Mouse (Mus musculus) CH12.LX (cell line): ENCODE results near the gene Tmem138. TPM values are rescaled to one million over a fixed set of nuclear protein-coding genes. Genes with fewer than 3 reads are reported as not detected.

Source experiments
- DNase-seq: peaks from one replicate; pipeline ENCODE4 v3.0.0-alpha.2; 2013; ENCODE audit errors: extremely low read depth
- H3K27ac ChIP-seq: 2 replicates; pipeline ENCODE4 v1.5.1; 2012; ENCODE audit warnings: low read depth, mild to moderate bottlenecking, control low read depth, moderate library complexity; ENCODE audit not compliant: insufficient read depth
- H3K27me3 ChIP-seq: replicated peaks from 2 replicates; pipeline ENCODE3; 2012; ENCODE audit warnings: inconsistent platforms
- H3K36me3 ChIP-seq, 2 experiments: replicated peaks in 1 of 2; 2 replicates each; pipeline versions ENCODE3 to v1.6.1; 2012; ENCODE audit warnings: inconsistent platforms in 1 of 2, low read length in 1 of 2, mild to moderate bottlenecking in 1 of 2, mixed read lengths in 1 of 2, moderate library complexity in 1 of 2; ENCODE audit not compliant: control insufficient read depth in 1 of 2, insufficient read depth in 1 of 2
- H3K4me1 ChIP-seq, 2 experiments: 2 replicates each; pipeline ENCODE4 v1.6.1; 2012; ENCODE audit warnings: inconsistent platforms in 1 of 2, moderate library complexity in 1 of 2; ENCODE audit not compliant: insufficient read depth in 2 of 2, control insufficient read depth in 1 of 2
- H3K4me2 ChIP-seq: 2 replicates; pipeline ENCODE4 v1.6.1; 2012; ENCODE audit warnings: low read depth, mild to moderate bottlenecking, control low read depth; ENCODE audit not compliant: poor library complexity, insufficient read depth, severe bottlenecking
- H3K4me3 ChIP-seq, 3 experiments: fragments of 150-350 bp in 1 of 3; sonication (generic) in 1 of 3; replicated peaks in 1 of 3; 2 replicates each; pipeline versions ENCODE3 to v1.5.1; 2011 to 2012; ENCODE audit warnings: low read depth in 2 of 3, low read length in 2 of 3, mild to moderate bottlenecking in 2 of 3, moderate library complexity in 2 of 3, control low read depth in 1 of 3, improper control_type of control experiment in 1 of 3, inconsistent platforms in 1 of 3, mixed read lengths in 1 of 3; ENCODE audit not compliant: poor library complexity in 1 of 3
- H3K79me2 ChIP-seq: replicated peaks from 2 replicates; pipeline ENCODE4 v1.6.1; 2012; ENCODE audit warnings: mild to moderate bottlenecking, moderate library complexity; ENCODE audit not compliant: control insufficient read depth, poor library complexity, insufficient read depth, severe bottlenecking; ENCODE audit errors: extremely low read depth
- H3K9ac ChIP-seq: 2 replicates; pipeline ENCODE4 v1.6.1; 2012; ENCODE audit warnings: low read depth, mild to moderate bottlenecking, control low read depth, moderate library complexity; ENCODE audit not compliant: insufficient read depth
- H3K9me3 ChIP-seq: replicated peaks from 2 replicates; pipeline ENCODE3; 2012; ENCODE audit warnings: low read length, inconsistent platforms, mixed read lengths
- BHLHE40 ChIP-seq: IDR thresholded peaks from 2 replicates; pipeline ENCODE4 v1.6.1; 2011; ENCODE audit warnings: mild to moderate bottlenecking, low read depth, low read length, improper control_type of control experiment
- CHD1 ChIP-seq: IDR thresholded peaks from 2 replicates; pipeline ENCODE4 v1.6.1; 2012; ENCODE audit warnings: low read depth, low read length, improper control_type of control experiment, inconsistent platforms
- CHD2 ChIP-seq: IDR thresholded peaks from 2 replicates; pipeline ENCODE4 v1.6.1; 2011; ENCODE audit warnings: low read length, improper control_type of control experiment
- ELF1 ChIP-seq: IDR thresholded peaks from 2 replicates; pipeline ENCODE4 v1.6.1; 2014; ENCODE audit warnings: low read depth, mild to moderate bottlenecking, inconsistent platforms, low read length, improper control_type of control experiment
- EP300 ChIP-seq: IDR thresholded peaks from 2 replicates; pipeline ENCODE4 v1.6.1; 2011; ENCODE audit warnings: low read length, improper control_type of control experiment
- HCFC1 ChIP-seq: IDR thresholded peaks from 2 replicates; pipeline ENCODE4 v1.6.1; 2012; ENCODE audit warnings: low read depth, mild to moderate bottlenecking, inconsistent platforms, low read length, improper control_type of control experiment
- IRF4 ChIP-seq: IDR thresholded peaks from 2 replicates; pipeline ENCODE4 v1.6.1; 2014; ENCODE audit warnings: low read depth, mild to moderate bottlenecking, inconsistent platforms, low read length, improper control_type of control experiment
- JUN ChIP-seq: IDR thresholded peaks from 2 replicates; pipeline ENCODE4 v1.6.1; 2011; ENCODE audit warnings: low read depth, mild to moderate bottlenecking, low read length, improper control_type of control experiment, moderate library complexity; ENCODE audit not compliant: insufficient read depth
- JUND ChIP-seq: conservative IDR thresholded peaks from 2 replicates; pipeline ENCODE4 v1.6.1; 2011; ENCODE audit warnings: low read depth, low read length, improper control_type of control experiment
- KAT2A ChIP-seq: IDR thresholded peaks from 2 replicates; pipeline ENCODE4 v1.6.1; 2012; ENCODE audit warnings: low read length, improper control_type of control experiment, inconsistent platforms; ENCODE audit not compliant: insufficient replicate concordance
- MAX ChIP-seq: IDR thresholded peaks from 2 replicates; pipeline ENCODE4 v1.6.1; 2011; ENCODE audit warnings: low read length, improper control_type of control experiment
- MEF2A ChIP-seq: IDR thresholded peaks from 2 replicates; pipeline ENCODE4 v1.6.1; 2014; ENCODE audit warnings: low read depth, mild to moderate bottlenecking, inconsistent platforms, low read length, improper control_type of control experiment, borderline replicate concordance
- MXI1 ChIP-seq: IDR thresholded peaks from 2 replicates; pipeline ENCODE4 v1.6.1; 2011; ENCODE audit warnings: mild to moderate bottlenecking, low read depth, low read length, improper control_type of control experiment
- MYC ChIP-seq: IDR thresholded peaks from 2 replicates; pipeline ENCODE4 v1.6.1; 2011; ENCODE audit warnings: low read depth, mild to moderate bottlenecking, improper control_type of control experiment, low read length
- NRF1 ChIP-seq: IDR thresholded peaks from 2 replicates; pipeline ENCODE4 v1.6.1; 2014; ENCODE audit warnings: low read depth, mild to moderate bottlenecking, inconsistent platforms, low read length, improper control_type of control experiment, moderate library complexity
- RAD21 ChIP-seq: IDR thresholded peaks from 2 replicates; pipeline ENCODE4 v1.6.1; 2011; ENCODE audit warnings: low read depth, mild to moderate bottlenecking, low read length, improper control_type of control experiment, moderate library complexity
- RCOR1 ChIP-seq: conservative IDR thresholded peaks from 2 replicates; pipeline ENCODE4 v1.6.1; 2012; ENCODE audit warnings: low read depth, mild to moderate bottlenecking, inconsistent platforms, low read length, improper control_type of control experiment
- SIN3A ChIP-seq: IDR thresholded peaks from 2 replicates; pipeline ENCODE4 v1.6.1; 2012; ENCODE audit warnings: low read length, improper control_type of control experiment, inconsistent platforms
- TBP ChIP-seq: conservative IDR thresholded peaks from 2 replicates; pipeline ENCODE4 v1.6.1; 2011; ENCODE audit warnings: low read depth, low read length, improper control_type of control experiment
- USF1 ChIP-seq: IDR thresholded peaks from 2 replicates; pipeline ENCODE4 v1.6.1; 2014; ENCODE audit warnings: low read depth, mild to moderate bottlenecking, inconsistent platforms, low read length, improper control_type of control experiment
- USF2 ChIP-seq: conservative IDR thresholded peaks from 2 replicates; pipeline ENCODE4 v1.6.1; 2011; ENCODE audit warnings: low read depth, low read length, improper control_type of control experiment
- ZMIZ1 ChIP-seq: IDR thresholded peaks from 2 replicates; pipeline ENCODE4 v1.6.1; 2012; ENCODE audit warnings: low read depth, mild to moderate bottlenecking, inconsistent platforms, low read length, improper control_type of control experiment
- ZNF384 ChIP-seq: IDR thresholded peaks from 2 replicates; pipeline ENCODE4 v1.6.1; 2012; ENCODE audit warnings: low read depth, low read length, improper control_type of control experiment, inconsistent platforms
- dilution Hi-C: fragments of 300-500 bp; cut with MboI; formaldehyde crosslinking; loops from 2 replicates; pipeline ENCODE4 v1.14.3; 2020; ENCODE audit warnings: low sequenced_read_pairs; ENCODE audit not compliant: extremely low pct_unique_long_range_greater_than_20kb, extremely low pct_ligation_motif_present
- in situ Hi-C: fragments of 300-500 bp; cut with MboI; formaldehyde crosslinking; loops from 3 replicates; pipeline ENCODE4 v1.14.3; 2019; ENCODE audit warnings: low sequenced_read_pairs, low pct_ligation_motif_present, low pct_unique_long_range_greater_than_20kb, mixed read lengths
- polyA plus RNA-seq: library from polyadenylated mRNA; unstranded; fragments of >175 nt; gene quantifications from 2 replicates; pipeline ENCODE4 v1.2.1, GENCODE M21; 2012; ENCODE audit warnings: low read depth; ENCODE audit not compliant: insufficient read length
- total RNA-seq, 2 experiments: library from RNA; depleted of rRNA; stranded (reverse); fragments of 300-350 nt in 1 of 2; fragments of >200 nt in 1 of 2; gene quantifications; 2 replicates each; pipeline ENCODE4 v1.2.3; 2012 to 2014

The Tmem138 gene
- total and polyA plus RNA-seq, 3 experiments, result 14.0 to 30.9 (median 14.7) TPM

- H3K9ac ChIP-seq, result peak overlapping the region; percentile 73
- H3K4me2 ChIP-seq, result peak overlapping the region; percentile 88
- peaks cover 7 to 28% of the 10 kb centered on the region in 2 experiments; a peak in 3 of 4 replicates for H3K4me1 ChIP-seq
- H3K4me3 ChIP-seq, result peak overlapping the region in 2 of 3 experiments; percentile 82 to 88
- dilution Hi-C loops, result no loop called here
- TF ChIP-seq IRF4, result 0 out of 2 replicates have a peak, but pooled peaks have one; percentile 33
- peak; percentile 61 for TF ChIP-seq EP300
- 0 out of 2 replicates have a peak, but pooled peaks have one; percentile 44 for TF ChIP-seq TBP
- no peak for TF ChIP-seq MYC
- TF ChIP-seq HCFC1, result no peak
- TF ChIP-seq USF1, result no peak
- TF ChIP-seq MXI1, result peak; percentile 23; the same call in 1 of the 2 replicates
- peak; percentile 39; the same call in 1 of the 2 replicates for TF ChIP-seq SIN3A
- peak; percentile 65 for TF ChIP-seq CHD1
- TF ChIP-seq KAT2A, result no peak
- 0 out of 2 replicates have a peak, but pooled peaks have one; percentile 37 for TF ChIP-seq BHLHE40
- 0 out of 2 replicates have a peak, but pooled peaks have one; percentile 35 for TF ChIP-seq MAX
- peak overlapping the region; percentile 94 for H3K27ac ChIP-seq
- no peaks in the 10 kb centered on the region for H3K9me3 ChIP-seq
- no peak for DNase-seq
- no peaks in the 10 kb centered on the region for H3K27me3 ChIP-seq
- peaks cover 51% of the 10 kb centered on the region for H3K79me2 ChIP-seq
- in situ Hi-C loops, result no loop called here
- H3K36me3 ChIP-seq, result peaks cover 3 to 34% of the 10 kb centered on the region in 2 experiments
Measured at GRCm38 (mm10) chr19:10580102-10580501, 2.9 kb upstream of the Tmem138 start.

GRCm38 (mm10) chr19:10569627-10570026 lies 7.5 kb downstream of the Tmem138 start:
- peaks cover 36 to 63% of the 10 kb centered on the region in 2 experiments for H3K36me3 ChIP-seq
- H3K4me2 ChIP-seq, result no peak overlapping the region
- no peak overlapping the region for H3K4me3 ChIP-seq
- H3K9ac ChIP-seq, result no peak overlapping the region
- no peak for DNase-seq
- H3K79me2 ChIP-seq, result no peaks in the 10 kb centered on the region
- TF ChIP-seq CHD2 (no peak), RCOR1 (no peak), MAX (no peak), HCFC1 (no peak), USF1 (no peak), ELF1 (no peak), JUND (no peak), ZNF384 (no peak), USF2 (no peak), RAD21 (no peak), JUN (no peak), ZMIZ1 (no peak), MXI1 (no peak), NRF1 (no peak), MEF2A (no peak)
- TF ChIP-seq, all 38 proteins: peak for 0
- Histone ChIP-seq H3K4me1 (no peaks in the 10 kb centered on the region), H3K27ac (no peak overlapping the region), H3K27me3 (no peaks in the 10 kb centered on the region), H3K9me3 (no peaks in the 10 kb centered on the region)
- dilution Hi-C loops, result no loop called here
- in situ Hi-C loops, result no loop called here
